Mouse (Mus musculus): Measurements from ENCODE around the gene Dazl. TPM values are rescaled to one million over a fixed set of nuclear protein-coding genes. Genes with fewer than 3 reads are reported as not detected.
"Not testable (repeated sequence)": the region's sequence is repeated elsewhere in the genome, so short reads cannot be mapped to it uniquely, and the experiment has no call there.

The Dazl gene
- polyA plus RNA-seq, 1 experiment = not detected

- no peaks in the 10 kb centered on the region for H3K79me3 ChIP-seq (ENCODE audit: low read depth)
- TF ChIP-seq CTCF (IDR thresholded peaks at IDR 0.05; ENCODE audit: control insufficient read depth, insufficient read depth, insufficient read length) = no peak
- TF ChIP-seq FOSL1 (IDR thresholded peaks at IDR 0.05; ENCODE audit: insufficient read depth, low read length, poor library complexity, severe bottlenecking) = no peak
- no peak for TF ChIP-seq MAX (IDR thresholded peaks at IDR 0.05)
- TF ChIP-seq USF1 (IDR thresholded peaks at IDR 0.05; ENCODE audit: low read depth) = no peak
- no peak for TF ChIP-seq CEBPB (IDR thresholded peaks at IDR 0.05; ENCODE audit: low read depth)
- TF ChIP-seq MYOD1 (IDR thresholded peaks at IDR 0.05; ENCODE audit: control insufficient read depth, insufficient read length, low read depth) = no peak
- TF ChIP-seq MYOG (IDR thresholded peaks at IDR 0.05; ENCODE audit: control insufficient read depth, extremely low read depth, insufficient read length) = no peak
- H3K4me3 ChIP-seq (ENCODE audit: insufficient read depth, poor library complexity, severe bottlenecking) = no peak overlapping the region
- H3ac ChIP-seq (ENCODE audit: control insufficient read depth, insufficient read length, low read depth) = no peak overlapping the region
- no peaks in the 10 kb centered on the region for H3K79me2 ChIP-seq (ENCODE audit: control insufficient read depth, insufficient read depth)
- H3K27me3 ChIP-seq (ENCODE audit: control insufficient read depth, insufficient read depth, insufficient read length) = no peaks in the 10 kb centered on the region
- H3K36me3 ChIP-seq (ENCODE audit: control insufficient read depth, insufficient read depth) = no peaks in the 10 kb centered on the region
These were observed 5.4 kb upstream of the Dazl start for GRCm38 (mm10) chr17:50298821-50299220.

GRCm38 (mm10) chr17:50294726-50295125 is 1.3 kb upstream of the Dazl start:
- H3K36me3 ChIP-seq (ENCODE audit: control insufficient read depth, insufficient read depth) = no peaks in the 10 kb centered on the region
- no peak overlapping the region for H3K4me3 ChIP-seq (ENCODE audit: insufficient read depth, poor library complexity, severe bottlenecking)
- no peaks in the 10 kb centered on the region for H3K79me2 ChIP-seq (ENCODE audit: control insufficient read depth, insufficient read depth)
- H3K27me3 ChIP-seq (ENCODE audit: control insufficient read depth, insufficient read depth, insufficient read length) = no peaks in the 10 kb centered on the region
- no peak for TF ChIP-seq USF1 (IDR thresholded peaks at IDR 0.05; ENCODE audit: low read depth)
- no peak for TF ChIP-seq MYOG (IDR thresholded peaks at IDR 0.05; ENCODE audit: control insufficient read depth, extremely low read depth, insufficient read length)
- no peak for TF ChIP-seq CTCF (IDR thresholded peaks at IDR 0.05; ENCODE audit: control insufficient read depth, insufficient read depth, insufficient read length)
- TF ChIP-seq FOSL1 (IDR thresholded peaks at IDR 0.05; ENCODE audit: insufficient read depth, low read length, poor library complexity, severe bottlenecking) = no peak
- TF ChIP-seq MAX (IDR thresholded peaks at IDR 0.05) = no peak
- no peak for TF ChIP-seq CEBPB (IDR thresholded peaks at IDR 0.05; ENCODE audit: low read depth)
- no peak for TF ChIP-seq MYOD1 (IDR thresholded peaks at IDR 0.05; ENCODE audit: control insufficient read depth, insufficient read length, low read depth)
- H3K79me3 ChIP-seq (ENCODE audit: low read depth) = no peaks in the 10 kb centered on the region
- H3ac ChIP-seq (ENCODE audit: control insufficient read depth, insufficient read length, low read depth) = no peak overlapping the region

GRCm38 (mm10) chr17:50292661-50293171 is 720 bp downstream of the Dazl start:
- TF ChIP-seq CEBPB (IDR thresholded peaks at IDR 0.05; ENCODE audit: low read depth) (no peak), FOSL1 (IDR thresholded peaks at IDR 0.05; ENCODE audit: insufficient read depth, low read length, poor library complexity, severe bottlenecking) (no peak), MYOG (IDR thresholded peaks at IDR 0.05; ENCODE audit: control insufficient read depth, extremely low read depth, insufficient read length) (no peak), USF1 (IDR thresholded peaks at IDR 0.05; ENCODE audit: low read depth) (no peak), CTCF (IDR thresholded peaks at IDR 0.05; ENCODE audit: control insufficient read depth, insufficient read depth, insufficient read length) (no peak), MAX (IDR thresholded peaks at IDR 0.05) (no peak), MYOD1 (IDR thresholded peaks at IDR 0.05; ENCODE audit: control insufficient read depth, insufficient read length, low read depth) (no peak)
- Histone ChIP-seq H3ac (ENCODE audit: control insufficient read depth, insufficient read length, low read depth) (no peak overlapping the region), H3K36me3 (ENCODE audit: control insufficient read depth, insufficient read depth) (no peaks in the 10 kb centered on the region), H3K79me3 (ENCODE audit: low read depth) (no peaks in the 10 kb centered on the region), H3K79me2 (ENCODE audit: control insufficient read depth, insufficient read depth) (no peaks in the 10 kb centered on the region), H3K27me3 (ENCODE audit: control insufficient read depth, insufficient read depth, insufficient read length) (no peaks in the 10 kb centered on the region), H3K4me3 (ENCODE audit: insufficient read depth, poor library complexity, severe bottlenecking) (no peak overlapping the region)

- Histone ChIP-seq H3K4me3 (ENCODE audit: insufficient read depth, poor library complexity, severe bottlenecking) (no peak overlapping the region), H3K36me3 (ENCODE audit: control insufficient read depth, insufficient read depth) (no peaks in the 10 kb centered on the region), H3K27me3 (ENCODE audit: control insufficient read depth, insufficient read depth, insufficient read length) (no peaks in the 10 kb centered on the region), H3K79me2 (ENCODE audit: control insufficient read depth, insufficient read depth) (no peaks in the 10 kb centered on the region), H3K79me3 (ENCODE audit: low read depth) (no peaks in the 10 kb centered on the region), H3ac (ENCODE audit: control insufficient read depth, insufficient read length, low read depth) (no peak overlapping the region)
- TF ChIP-seq MAX (IDR thresholded peaks at IDR 0.05) (no peak), MYOG (IDR thresholded peaks at IDR 0.05; ENCODE audit: control insufficient read depth, extremely low read depth, insufficient read length) (no peak), MYOD1 (IDR thresholded peaks at IDR 0.05; ENCODE audit: control insufficient read depth, insufficient read length, low read depth) (no peak), USF1 (IDR thresholded peaks at IDR 0.05; ENCODE audit: low read depth) (no peak), FOSL1 (IDR thresholded peaks at IDR 0.05; ENCODE audit: insufficient read depth, low read length, poor library complexity, severe bottlenecking) (no peak), CEBPB (IDR thresholded peaks at IDR 0.05; ENCODE audit: low read depth) (no peak), CTCF (IDR thresholded peaks at IDR 0.05; ENCODE audit: control insufficient read depth, insufficient read depth, insufficient read length) (no peak)
These were observed 1.8 kb downstream of the Dazl start for GRCm38 (mm10) chr17:50291485-50292200.

GRCm38 (mm10) chr17:50284845-50285244 is 8.6 kb downstream of the Dazl start:
- TF ChIP-seq USF1 (IDR thresholded peaks at IDR 0.05; ENCODE audit: low read depth) (no peak), FOSL1 (IDR thresholded peaks at IDR 0.05; ENCODE audit: insufficient read depth, low read length, poor library complexity, severe bottlenecking) (no peak), CEBPB (IDR thresholded peaks at IDR 0.05; ENCODE audit: low read depth) (no peak), CTCF (IDR thresholded peaks at IDR 0.05; ENCODE audit: control insufficient read depth, insufficient read depth, insufficient read length) (no peak), MYOD1 (IDR thresholded peaks at IDR 0.05; ENCODE audit: control insufficient read depth, insufficient read length, low read depth) (no peak), MAX (IDR thresholded peaks at IDR 0.05) (no peak), MYOG (IDR thresholded peaks at IDR 0.05; ENCODE audit: control insufficient read depth, extremely low read depth, insufficient read length) (no peak)

GRCm38 (mm10) chr17:50261615-50262014 is 31.8 kb downstream of the Dazl start:
- H3K79me3 ChIP-seq (ENCODE audit: low read depth); H3ac ChIP-seq (ENCODE audit: control insufficient read depth, insufficient read length, low read depth); H3K36me3 ChIP-seq (ENCODE audit: control insufficient read depth, insufficient read depth); H3K4me3 ChIP-seq (ENCODE audit: insufficient read depth, poor library complexity, severe bottlenecking); H3K79me2 ChIP-seq (ENCODE audit: control insufficient read depth, insufficient read depth); H3K27me3 ChIP-seq (ENCODE audit: control insufficient read depth, insufficient read depth, insufficient read length): not testable (repeated sequence)

More at GRCm38 (mm10) chr17:50284845-50285244, 8.6 kb downstream of the Dazl start:
- no peaks in the 10 kb centered on the region for H3K79me2 ChIP-seq (ENCODE audit: control insufficient read depth, insufficient read depth)
- no peak overlapping the region for H3ac ChIP-seq (ENCODE audit: control insufficient read depth, insufficient read length, low read depth)
- no peak overlapping the region for H3K4me3 ChIP-seq (ENCODE audit: insufficient read depth, poor library complexity, severe bottlenecking)
- H3K27me3 ChIP-seq (ENCODE audit: control insufficient read depth, insufficient read depth, insufficient read length) = no peaks in the 10 kb centered on the region
- no peaks in the 10 kb centered on the region for H3K79me3 ChIP-seq (ENCODE audit: low read depth)
- H3K36me3 ChIP-seq (ENCODE audit: control insufficient read depth, insufficient read depth) = no peaks in the 10 kb centered on the region
